Mouse (Mus musculus): ENCODE data around the gene Ccdc62. TPM values are rescaled to one million over a fixed set of nuclear protein-coding genes. Genes with fewer than 3 reads are reported as not detected.

Gene Ccdc62
- polyA plus RNA-seq, 1 experiment from 2014 or later = 5.7 TPM

DNA sequence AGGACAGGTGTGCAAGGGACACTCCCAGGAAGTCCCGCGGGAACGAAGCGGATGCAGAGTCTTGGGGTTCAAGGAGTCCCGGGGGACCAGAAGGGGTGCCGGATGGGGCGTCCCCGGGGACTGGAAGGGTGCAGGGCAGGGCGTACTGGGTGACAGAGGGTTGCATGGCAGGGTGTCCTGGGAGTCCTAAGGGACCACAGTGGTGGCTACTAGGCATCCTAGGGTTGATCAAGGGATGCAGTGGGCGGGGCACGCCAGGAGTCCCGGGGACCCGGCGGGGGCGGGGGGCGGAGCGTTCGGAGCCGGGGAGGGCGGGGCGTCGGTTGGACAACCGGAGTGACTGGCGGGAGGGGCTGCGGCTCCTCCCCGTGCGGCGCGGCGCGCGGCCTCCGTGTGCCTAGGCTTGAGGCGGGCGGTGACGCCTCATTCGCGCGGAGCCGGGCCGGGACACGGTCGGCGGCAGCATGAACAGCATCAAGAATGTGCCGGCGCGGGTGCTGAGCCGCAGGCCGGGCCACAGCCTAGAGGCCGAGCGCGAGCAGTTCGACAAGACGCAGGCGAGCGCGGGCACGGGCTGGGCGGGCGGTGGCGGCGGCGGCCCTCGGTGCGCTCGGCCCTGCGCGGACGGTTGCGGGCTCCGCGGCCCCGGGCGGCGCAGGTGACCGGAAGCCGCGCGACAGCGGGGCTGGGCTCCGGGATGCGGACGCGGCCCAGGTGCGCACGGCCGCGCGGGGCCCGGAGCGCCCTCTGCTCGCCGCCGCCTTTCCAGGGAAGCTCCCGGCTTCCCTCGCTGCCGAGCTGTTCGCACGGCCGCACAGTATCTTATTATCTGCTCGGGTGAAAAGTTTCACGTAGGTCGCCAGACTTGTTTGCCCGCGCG, 43.1 kb downstream of the Ccdc62 start, which contains the start of gene Hip1r:
Hip1r (plus strand) TSS at position 330 of the 880 bp plus-strand sequence.
- H3K4me1 ChIP-seq (ENCODE audit: control insufficient read depth, insufficient read depth, low read depth, low read length) = peaks cover 18% of the 10 kb centered on the region
- no peaks in the 10 kb centered on the region for H3K36me3 ChIP-seq (ENCODE audit: control insufficient read depth, insufficient read depth, low read length)
- H3K4me3 ChIP-seq (ENCODE audit: low read length) = peak within 1 kb of the TSS; percentile 87
- peak within 1 kb of the TSS; percentile 79 for H3K27ac ChIP-seq (ENCODE audit: low read depth, low read length)
- peak; percentile 78 for ATAC-seq
- 1% methylated on average over 81 of the region's 106 CpGs for WGBS
- H3K4me2 ChIP-seq (ENCODE audit: low read length) = peak within 1 kb of the TSS; percentile 85
- H3K27me3 ChIP-seq (replicated peaks; ENCODE audit: control insufficient read depth, insufficient read depth, low read length) = no peaks in the 10 kb centered on the region; the same call in 1 of the 2 replicates
- H3K9ac ChIP-seq (ENCODE audit: low read depth, low read length) = peak within 1 kb of the TSS; percentile 87
- no peaks in the 10 kb centered on the region for H3K9me3 ChIP-seq (ENCODE audit: control insufficient read depth, low read length)

DNA sequence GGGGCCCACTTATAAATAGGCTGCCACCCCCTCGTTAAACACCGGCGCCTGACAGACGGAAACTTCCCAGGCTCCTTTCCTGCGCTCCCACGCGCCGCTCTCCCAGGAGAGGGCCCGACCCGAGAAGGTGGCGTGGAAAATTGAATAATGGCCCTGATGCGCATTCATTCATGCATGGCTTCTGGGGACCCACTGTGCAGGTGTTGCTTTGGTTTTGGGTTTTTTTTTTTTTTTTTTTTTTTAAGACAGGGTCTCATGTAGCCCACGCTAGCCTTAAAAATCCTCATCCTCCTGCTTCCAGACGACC, 43.7 kb downstream of the Ccdc62 start:
- ATAC-seq = 0 out of 2 replicates have a peak, but pooled peaks have one; percentile 16
- H3K4me1 ChIP-seq (ENCODE audit: control insufficient read depth, insufficient read depth, low read depth, low read length) = peaks cover 18% of the 10 kb centered on the region
- WGBS = under 1% methylated on average over 14 of the region's 14 CpGs
- H3K27ac ChIP-seq (ENCODE audit: low read depth, low read length) = peak overlapping the region; percentile 79; the same call in 1 of the 2 replicates
- no peaks in the 10 kb centered on the region; the same call in 1 of the 2 replicates for H3K27me3 ChIP-seq (replicated peaks; ENCODE audit: control insufficient read depth, insufficient read depth, low read length)
- no peaks in the 10 kb centered on the region for H3K9me3 ChIP-seq (ENCODE audit: control insufficient read depth, low read length)
- no peaks in the 10 kb centered on the region for H3K36me3 ChIP-seq (ENCODE audit: control insufficient read depth, insufficient read depth, low read length)
- peak overlapping the region; percentile 87 for H3K4me3 ChIP-seq (ENCODE audit: low read length)
- peak overlapping the region; percentile 85 for H3K4me2 ChIP-seq (ENCODE audit: low read length)
- H3K9ac ChIP-seq (ENCODE audit: low read depth, low read length) = peak overlapping the region; percentile 87

DNA sequence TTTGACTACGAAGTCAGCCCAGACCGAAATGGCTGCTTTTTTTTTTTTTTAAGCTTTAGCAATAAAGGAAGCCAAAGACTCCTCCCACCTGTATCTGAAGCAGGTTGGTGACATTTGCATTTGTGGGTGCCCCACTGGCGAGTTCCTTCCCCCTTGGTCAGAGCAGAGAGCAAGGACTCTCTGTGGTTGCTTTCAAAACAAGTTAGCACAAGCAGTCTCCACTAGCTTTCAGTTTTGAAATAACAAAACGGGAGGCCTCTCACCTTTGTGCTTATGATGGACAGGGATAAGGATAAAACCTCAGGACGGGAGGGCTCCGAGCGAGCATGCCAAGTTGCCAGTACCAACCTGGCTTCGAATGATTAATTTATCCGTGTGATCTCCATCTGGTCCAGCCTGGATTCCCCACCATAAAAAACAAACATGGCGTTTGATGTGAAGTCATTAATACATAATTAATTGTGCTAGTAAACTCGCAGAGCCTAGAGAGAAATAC, 44.2 kb downstream of the Ccdc62 start:
- Histone ChIP-seq H3K9ac (ENCODE audit: low read depth, low read length) (peak overlapping the region; percentile 87), H3K36me3 (ENCODE audit: control insufficient read depth, insufficient read depth, low read length) (no peaks in the 10 kb centered on the region), H3K4me3 (ENCODE audit: low read length) (peak overlapping the region; percentile 87), H3K27me3 (replicated peaks; ENCODE audit: control insufficient read depth, insufficient read depth, low read length) (no peaks in the 10 kb centered on the region; the same call in 1 of the 2 replicates), H3K27ac (ENCODE audit: low read depth, low read length) (peak overlapping the region; percentile 39; the same call in 1 of the 2 replicates), H3K9me3 (ENCODE audit: control insufficient read depth, low read length) (no peaks in the 10 kb centered on the region), H3K4me1 (ENCODE audit: control insufficient read depth, insufficient read depth, low read depth, low read length) (peaks cover 18% of the 10 kb centered on the region), H3K4me2 (ENCODE audit: low read length) (peak overlapping the region; percentile 85)
- no peak for ATAC-seq
- WGBS = 13% methylated on average over 11 of the region's 11 CpGs

DNA sequence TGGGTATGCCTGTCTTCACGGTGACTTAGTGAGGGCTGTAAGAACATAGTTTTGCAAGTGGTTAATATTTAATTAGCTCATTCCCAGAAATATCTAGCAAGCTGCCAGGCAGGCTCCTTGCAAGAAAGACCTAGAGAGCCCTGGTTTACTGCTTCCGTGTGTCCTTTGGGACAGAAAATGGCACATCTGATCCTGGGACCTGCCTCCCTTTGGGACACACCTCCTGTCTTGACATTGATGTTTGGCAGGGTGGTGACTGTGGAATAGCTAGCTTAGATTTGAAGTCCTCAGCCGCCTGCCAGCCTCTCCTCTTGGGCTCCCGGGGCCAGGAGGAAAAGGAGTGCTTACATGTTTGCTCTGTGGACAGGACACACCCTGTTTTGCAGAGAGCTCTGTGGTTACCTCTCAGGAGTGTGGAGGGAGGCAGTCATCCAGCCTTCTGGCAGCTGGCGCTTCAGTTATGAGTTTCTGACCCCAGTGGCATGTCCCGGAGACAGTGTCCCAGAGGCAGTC, 45.2 kb downstream of the Ccdc62 start:
- WGBS = 62% methylated on average over 6 of the region's 6 CpGs
- Histone ChIP-seq H3K9me3 (ENCODE audit: control insufficient read depth, low read length) (no peaks in the 10 kb centered on the region), H3K27me3 (replicated peaks; ENCODE audit: control insufficient read depth, insufficient read depth, low read length) (no peaks in the 10 kb centered on the region; the same call in 1 of the 2 replicates), H3K27ac (ENCODE audit: low read depth, low read length) (no peak overlapping the region), H3K4me3 (ENCODE audit: low read length) (no peak overlapping the region), H3K9ac (ENCODE audit: low read depth, low read length) (no peak overlapping the region), H3K36me3 (ENCODE audit: control insufficient read depth, insufficient read depth, low read length) (no peaks in the 10 kb centered on the region), H3K4me2 (ENCODE audit: low read length) (no peak overlapping the region; the same call in 1 of the 2 replicates), H3K4me1 (ENCODE audit: control insufficient read depth, insufficient read depth, low read depth, low read length) (peaks cover 18% of the 10 kb centered on the region)
- no peak for ATAC-seq

DNA sequence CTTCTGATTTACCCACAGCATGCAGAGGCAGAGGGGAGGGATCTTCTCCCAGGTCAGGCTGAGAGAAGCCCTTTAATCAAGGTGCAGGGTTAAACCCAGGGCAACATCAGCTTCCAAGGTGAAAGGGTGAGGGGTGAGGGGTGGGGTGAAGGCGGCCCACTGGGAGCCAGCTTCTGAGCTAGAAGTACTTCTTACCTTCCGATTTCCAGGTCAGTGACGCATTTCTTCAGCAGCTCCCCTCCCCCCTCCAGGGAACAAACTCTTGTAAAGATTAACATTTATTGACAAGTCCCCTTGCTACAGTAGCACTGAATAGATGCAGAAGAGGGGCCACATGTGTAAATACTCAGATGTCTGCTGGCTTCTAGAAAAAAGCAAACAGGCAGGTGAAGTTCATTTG, 46.8 kb downstream of the Ccdc62 start:
- H3K27me3 ChIP-seq (replicated peaks; ENCODE audit: control insufficient read depth, insufficient read depth, low read length) = no peaks in the 10 kb centered on the region; the same call in 1 of the 2 replicates
- no peak overlapping the region for H3K4me3 ChIP-seq (ENCODE audit: low read length)
- no peaks in the 10 kb centered on the region for H3K36me3 ChIP-seq (ENCODE audit: control insufficient read depth, insufficient read depth, low read length)
- H3K4me1 ChIP-seq (ENCODE audit: control insufficient read depth, insufficient read depth, low read depth, low read length) = peaks cover 18% of the 10 kb centered on the region
- no peaks in the 10 kb centered on the region for H3K9me3 ChIP-seq (ENCODE audit: control insufficient read depth, low read length)
- H3K27ac ChIP-seq (ENCODE audit: low read depth, low read length) = no peak overlapping the region
- no peak overlapping the region for H3K4me2 ChIP-seq (ENCODE audit: low read length)
- 40% methylated on average over 3 of the region's 3 CpGs for WGBS
- no peak for ATAC-seq
- no peak overlapping the region for H3K9ac ChIP-seq (ENCODE audit: low read depth, low read length)

DNA sequence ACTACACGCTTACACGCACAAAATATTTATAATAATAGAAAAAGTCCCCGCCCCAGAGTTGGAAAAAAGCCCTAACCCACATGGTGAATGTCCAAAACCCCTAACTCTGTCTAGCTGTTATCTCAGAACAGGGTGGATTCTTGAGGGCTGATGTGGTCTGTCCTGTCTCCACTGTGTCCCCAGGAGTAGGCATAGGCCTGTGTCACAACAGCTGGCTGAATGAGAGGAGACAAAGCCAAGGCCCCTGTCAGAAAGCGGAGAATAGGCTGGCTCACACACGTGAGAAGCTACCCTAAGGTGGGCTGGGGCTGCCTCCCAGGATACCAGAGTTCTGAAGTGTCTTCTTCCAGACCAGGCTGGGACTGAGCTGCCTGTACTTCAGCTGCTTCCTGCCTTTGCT, 47.7 kb downstream of the Ccdc62 start:
- ATAC-seq = no peak
- Histone ChIP-seq H3K4me3 (ENCODE audit: low read length) (no peak overlapping the region), H3K27ac (ENCODE audit: low read depth, low read length) (no peak overlapping the region), H3K9me3 (ENCODE audit: control insufficient read depth, low read length) (no peaks in the 10 kb centered on the region), H3K4me2 (ENCODE audit: low read length) (no peak overlapping the region), H3K9ac (ENCODE audit: low read depth, low read length) (no peak overlapping the region), H3K4me1 (ENCODE audit: control insufficient read depth, insufficient read depth, low read depth, low read length) (peaks cover 18% of the 10 kb centered on the region), H3K36me3 (ENCODE audit: control insufficient read depth, insufficient read depth, low read length) (no peaks in the 10 kb centered on the region), H3K27me3 (replicated peaks; ENCODE audit: control insufficient read depth, insufficient read depth, low read length) (no peaks in the 10 kb centered on the region; the same call in 1 of the 2 replicates)
- WGBS = 64% methylated on average over 5 of the region's 5 CpGs

DNA sequence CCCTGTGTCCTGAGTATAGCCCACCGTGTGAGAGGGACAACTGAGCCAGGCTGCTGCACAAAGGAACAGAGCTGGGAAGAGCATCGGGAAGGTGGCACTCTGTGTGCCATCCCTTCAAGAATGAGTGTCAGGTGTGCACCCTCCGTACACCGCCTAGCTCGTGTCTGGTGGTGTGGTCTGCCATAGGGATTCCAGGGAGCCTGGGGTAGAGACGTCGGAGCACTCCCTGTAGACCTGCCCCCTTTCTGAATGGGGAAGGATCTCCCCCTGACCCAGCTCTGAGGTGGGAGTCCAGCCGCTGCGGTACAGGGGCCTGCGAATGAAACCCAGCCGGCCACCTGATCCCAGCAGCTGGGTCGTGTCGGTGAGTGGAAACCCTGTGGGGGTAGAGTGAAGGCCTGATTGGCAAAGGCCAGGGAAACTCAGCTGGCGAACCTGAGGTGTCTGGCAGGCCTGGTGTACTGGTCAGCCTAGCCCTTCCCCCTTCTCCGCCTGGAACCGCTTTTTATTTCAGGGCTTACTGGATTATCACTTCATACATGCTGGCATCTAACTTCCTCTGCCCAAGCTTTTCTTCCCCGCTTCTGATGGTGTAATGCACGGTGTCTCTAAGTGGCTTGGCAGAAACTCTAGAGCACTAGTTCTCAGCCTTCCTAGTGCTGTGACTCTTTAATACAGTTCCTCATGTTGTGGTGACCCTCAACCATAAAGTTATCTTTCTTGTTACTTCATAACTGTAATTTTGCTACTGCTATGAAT, 48.9 kb downstream of the Ccdc62 start:
- no peak overlapping the region; the same call in 1 of the 2 replicates for H3K27ac ChIP-seq (ENCODE audit: low read depth, low read length)
- no peaks in the 10 kb centered on the region for H3K9me3 ChIP-seq (ENCODE audit: control insufficient read depth, low read length)
- WGBS = 65% methylated on average over 18 of the region's 18 CpGs
- no peak overlapping the region for H3K4me3 ChIP-seq (ENCODE audit: low read length)
- H3K4me1 ChIP-seq (ENCODE audit: control insufficient read depth, insufficient read depth, low read depth, low read length) = peaks cover 18% of the 10 kb centered on the region
- no peak overlapping the region for H3K9ac ChIP-seq (ENCODE audit: low read depth, low read length)
- no peaks in the 10 kb centered on the region for H3K36me3 ChIP-seq (ENCODE audit: control insufficient read depth, insufficient read depth, low read length)
- no peak overlapping the region for H3K4me2 ChIP-seq (ENCODE audit: low read length)
- ATAC-seq = 0 out of 2 replicates have a peak, but pooled peaks have one; percentile 10
- no peaks in the 10 kb centered on the region; the same call in 1 of the 2 replicates for H3K27me3 ChIP-seq (replicated peaks; ENCODE audit: control insufficient read depth, insufficient read depth, low read length)

DNA sequence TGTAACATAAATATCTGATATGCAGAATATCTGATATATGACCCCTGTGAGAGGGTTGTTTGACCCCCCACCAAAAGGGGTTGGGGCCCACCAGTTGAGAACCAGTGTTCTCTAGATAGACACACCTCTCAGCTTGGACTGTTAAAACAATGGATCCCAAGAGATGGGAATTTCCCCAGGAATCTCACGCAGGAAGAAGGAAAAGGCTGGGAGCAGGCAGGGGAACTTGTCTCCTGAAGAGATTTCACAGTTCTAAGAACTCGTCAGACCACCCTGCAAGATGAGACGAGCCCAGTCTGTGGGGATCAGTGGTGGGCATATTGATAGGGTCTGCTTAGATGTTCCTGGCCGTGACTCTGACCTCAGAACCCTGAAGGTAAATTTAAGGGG, 49.5 kb downstream of the Ccdc62 start:
- no peak for ATAC-seq

More for the DNA sequence above, 49.5 kb downstream of the Ccdc62 start:
- Histone ChIP-seq H3K27me3 (replicated peaks; ENCODE audit: control insufficient read depth, insufficient read depth, low read length) (no peaks in the 10 kb centered on the region; the same call in 1 of the 2 replicates), H3K4me1 (ENCODE audit: control insufficient read depth, insufficient read depth, low read depth, low read length) (peaks cover 13% of the 10 kb centered on the region), H3K36me3 (ENCODE audit: control insufficient read depth, insufficient read depth, low read length) (no peaks in the 10 kb centered on the region), H3K9me3 (ENCODE audit: control insufficient read depth, low read length) (no peaks in the 10 kb centered on the region), H3K4me3 (ENCODE audit: low read length) (no peak overlapping the region), H3K27ac (ENCODE audit: low read depth, low read length) (no peak overlapping the region), H3K4me2 (ENCODE audit: low read length) (no peak overlapping the region), H3K9ac (ENCODE audit: low read depth, low read length) (no peak overlapping the region)
- 59% methylated on average over 4 of the region's 4 CpGs for WGBS

Measured in hindbrain, embryonic 16.5 days (tissue).